Mouse (Mus musculus) cerebellum, adult 2 months (tissue): ENCODE data around the gene Gng13.

Source experiments
- CTCF ChIP-seq: fragments of 200-500 bp; IDR thresholded peaks from 2 replicates; pipeline ENCODE4 v1.5.1; 2011; ENCODE audit warnings: low read depth, mild to moderate bottlenecking, control low read depth, low read length, moderate library complexity, borderline replicate concordance; ENCODE audit not compliant: insufficient read depth
- POLR2A ChIP-seq: fragments of 200-500 bp; IDR thresholded peaks from 2 replicates; pipeline ENCODE4 v1.6.1; 2011; ENCODE audit warnings: low read length, control low read depth, borderline replicate concordance; ENCODE audit not compliant: insufficient read depth

- TF ChIP-seq POLR2A = no peak
- no peak for TF ChIP-seq CTCF
These were observed 45.6 kb downstream of the Gng13 start for GRCm38 (mm10) chr17:25762591-25762990.
